Mouse (Mus musculus) Muller cell, postnatal 12 days (primary cell): Measurements from ENCODE around the gene Dgat2.

ENCODE experiments used
- DNase-seq: peaks from one replicate; pipeline ENCODE4 v3.0.0-alpha.2; 2015; ENCODE audit errors: inconsistent ontology term

Gene Dgat2

DNA sequence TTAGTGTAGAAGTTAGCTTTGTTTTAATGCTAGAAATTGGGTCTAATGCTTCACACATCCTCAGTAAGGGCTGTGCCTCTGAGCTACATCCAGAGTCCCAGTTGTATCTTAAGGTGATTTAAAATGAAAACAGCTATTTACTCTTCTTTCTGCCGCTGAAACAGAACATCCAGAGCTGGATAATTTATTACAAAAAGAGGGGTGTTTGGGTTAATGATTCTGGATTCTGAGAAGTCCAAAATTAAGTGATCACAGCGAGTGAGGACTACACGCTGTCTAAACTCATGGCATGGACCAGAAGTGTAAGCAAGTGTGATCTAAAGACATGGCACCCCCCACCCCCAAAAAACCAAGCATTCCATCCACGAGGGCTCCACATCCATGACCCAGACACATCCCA lies 11.4 kb upstream of the Dgat2 start:
- DNase-seq: no peak

- no peak for DNase-seq
Observed at GRCm38 (mm10) chr7:99191411-99191810, 8.9 kb upstream of the Dgat2 start.

DNA sequence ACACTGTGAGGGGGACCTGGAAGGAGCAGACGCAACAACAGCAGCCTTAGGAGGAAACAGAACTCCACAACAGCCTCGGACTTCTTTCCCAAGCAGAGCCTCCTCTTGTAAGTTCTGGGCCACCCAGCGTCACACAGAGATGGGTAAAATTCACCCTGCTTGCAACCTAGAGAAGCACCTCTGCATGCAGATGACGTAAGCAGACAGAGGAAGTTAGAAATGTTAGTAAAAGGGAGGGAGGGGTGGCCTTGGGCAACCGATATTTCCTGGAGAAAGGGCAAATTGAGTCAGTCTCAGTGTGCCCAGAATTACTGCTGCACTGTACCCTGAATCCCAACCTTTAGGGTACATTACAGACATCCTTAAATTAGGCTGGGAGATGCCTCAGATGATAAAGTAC lies 7.4 kb upstream of the Dgat2 start:
- no peak for DNase-seq

DNA sequence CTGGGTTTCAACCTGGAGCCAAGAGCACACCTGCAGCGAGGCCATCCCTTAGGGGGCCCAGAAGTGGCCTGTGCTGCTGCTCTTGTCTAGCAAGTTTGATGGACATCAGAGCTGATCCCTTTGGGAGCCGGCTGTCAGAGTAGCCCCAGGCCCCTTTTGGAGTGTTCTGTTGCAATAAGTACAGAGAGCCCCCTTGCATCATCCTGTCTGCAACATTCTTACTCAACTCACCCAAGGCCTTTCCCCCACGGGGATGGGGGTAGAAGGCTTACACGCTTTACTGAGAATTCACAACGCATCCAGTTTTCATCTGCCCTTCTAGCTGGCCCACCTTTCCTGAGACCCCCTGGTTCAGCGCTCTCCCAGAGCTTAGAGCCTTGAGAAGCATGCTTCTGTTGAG lies 6.1 kb upstream of the Dgat2 start:
- no peak for DNase-seq

DNA sequence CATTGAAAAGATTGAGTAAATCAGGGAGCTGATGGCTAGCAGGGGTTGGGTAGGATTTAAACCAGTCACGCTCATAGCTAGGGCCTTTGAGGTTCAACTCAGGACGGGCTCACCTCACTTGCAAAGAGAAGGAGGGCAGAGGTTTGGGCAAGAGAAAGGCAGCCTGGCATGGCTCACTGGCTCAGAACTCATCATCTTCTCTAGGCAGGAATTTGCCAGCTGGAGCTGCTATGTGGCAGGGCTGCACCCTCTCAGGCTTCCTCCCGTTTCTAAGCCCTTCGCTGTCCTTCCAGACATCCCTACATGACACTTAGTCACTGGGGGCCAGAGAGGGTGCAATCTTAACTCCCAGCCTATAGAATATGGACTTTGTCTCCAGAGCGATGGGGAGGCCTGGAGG lies 4.9 kb upstream of the Dgat2 start:
- DNase-seq: no peak

DNA sequence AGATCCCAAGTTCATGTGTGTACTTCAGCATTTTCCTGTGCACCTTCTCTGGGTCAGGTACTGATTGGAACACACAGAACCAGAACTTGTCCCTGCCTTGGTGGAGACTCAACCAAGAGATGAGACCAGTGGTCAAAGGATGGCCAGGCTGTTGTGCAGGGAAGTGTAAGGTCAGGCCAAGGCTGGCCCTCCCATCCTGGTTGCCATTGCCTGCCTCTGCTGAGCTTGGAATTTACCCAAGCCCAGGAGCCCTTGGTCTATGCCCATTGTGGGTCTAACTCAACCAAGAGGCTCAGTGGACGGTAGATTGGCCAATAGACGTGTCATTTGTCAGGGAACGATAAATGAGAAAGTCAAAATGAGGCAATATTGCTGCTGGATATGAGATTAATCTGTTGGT lies 2.9 kb upstream of the Dgat2 start:
- DNase-seq: no peak

GRCm38 (mm10) chr7:99183751-99184150 lies 1.2 kb upstream of the Dgat2 start:
- DNase-seq: no peak

DNA sequence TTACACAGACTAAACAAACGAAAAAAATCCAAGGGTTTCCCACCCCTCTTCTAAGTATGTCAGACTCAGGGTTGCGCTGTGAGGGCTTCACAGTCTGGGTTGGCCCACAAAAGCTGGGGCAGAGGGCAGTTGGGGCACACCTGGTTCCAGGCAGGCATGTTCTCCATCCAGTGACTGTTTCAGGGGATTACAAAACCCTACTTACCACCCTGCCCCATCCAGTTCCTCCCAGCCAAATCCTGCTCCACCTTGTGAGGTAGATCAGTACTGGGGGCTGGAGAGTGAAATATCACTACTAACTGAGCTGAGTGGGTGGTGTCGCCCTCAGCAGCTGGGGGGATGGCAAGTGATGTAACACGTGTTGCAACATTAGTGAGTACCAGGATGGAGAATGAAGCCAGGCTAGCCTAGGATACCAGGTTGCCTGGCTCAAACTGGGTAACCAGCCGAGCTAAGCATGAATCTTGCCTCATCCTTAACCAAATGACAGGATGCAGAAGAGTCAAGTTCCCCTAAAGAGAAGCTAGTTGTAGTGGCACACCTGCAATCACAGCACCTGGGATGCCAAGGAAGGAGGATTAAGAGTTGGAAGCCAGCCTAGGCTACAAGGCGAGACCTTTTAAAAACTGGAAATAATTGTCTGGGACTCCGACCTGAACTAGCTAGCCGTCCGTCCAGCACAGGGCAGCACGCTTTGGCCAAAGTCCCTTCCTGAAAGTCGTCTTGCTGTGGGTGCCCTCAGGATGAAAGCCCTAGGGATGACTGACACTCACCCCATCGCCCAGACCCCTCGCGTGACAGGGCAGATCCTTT lies 694 bp downstream of the Dgat2 start:
- DNase-seq: no peak

GRCm38 (mm10) chr7:99180162-99180561 lies 2.4 kb downstream of the Dgat2 start:
- DNase-seq: no peak

- no peak for DNase-seq
Observed at GRCm38 (mm10) chr7:99179271-99179670, 3.2 kb downstream of the Dgat2 start.

DNA sequence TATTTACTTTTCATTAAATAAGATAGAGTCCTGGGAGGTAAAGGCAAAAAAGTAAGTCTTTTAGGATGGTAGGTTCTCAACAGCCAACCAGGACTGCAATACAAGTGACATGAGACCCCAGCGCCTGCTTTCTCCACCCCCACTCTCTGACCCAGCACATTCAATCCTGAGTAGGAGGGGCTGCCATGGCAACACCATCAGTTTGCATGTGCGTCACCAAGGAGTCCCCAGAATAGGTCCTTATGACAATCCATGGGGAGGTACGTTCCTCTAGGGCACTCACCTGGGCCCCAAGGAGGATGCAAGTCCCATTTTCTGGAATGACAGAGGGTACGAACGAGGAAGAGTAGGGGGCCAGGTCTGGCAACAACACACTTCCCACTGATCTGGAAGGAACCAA lies 5.1 kb downstream of the Dgat2 start:
- DNase-seq: no peak

GRCm38 (mm10) chr7:99175666-99176065 lies 6.9 kb downstream of the Dgat2 start:
- no peak for DNase-seq

DNA sequence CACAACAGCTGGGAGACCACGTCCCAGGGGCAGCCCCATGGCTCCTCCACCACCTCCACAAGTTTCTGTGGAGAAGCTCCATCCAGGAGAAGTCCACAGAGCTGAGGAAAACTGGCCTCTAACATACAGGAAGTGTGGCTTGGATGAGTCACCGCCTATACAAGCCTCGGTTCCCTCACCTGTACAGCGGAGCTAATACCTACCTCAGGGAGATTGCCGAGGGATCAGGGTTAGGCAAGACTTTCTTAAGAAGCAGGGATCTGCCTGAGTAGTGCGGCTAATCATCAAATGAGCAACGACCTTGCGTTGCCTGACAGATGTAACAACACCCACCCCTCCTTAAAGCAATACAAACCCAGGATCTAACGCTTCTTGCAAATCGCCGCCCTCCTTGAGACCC lies 7.4 kb downstream of the Dgat2 start:
- no peak for DNase-seq

- DNase-seq: no peak
Observed at GRCm38 (mm10) chr7:99174006-99174405, 8.5 kb downstream of the Dgat2 start.

- DNase-seq: no peak
Observed at GRCm38 (mm10) chr7:99172898-99173297, 9.6 kb downstream of the Dgat2 start.

DNA sequence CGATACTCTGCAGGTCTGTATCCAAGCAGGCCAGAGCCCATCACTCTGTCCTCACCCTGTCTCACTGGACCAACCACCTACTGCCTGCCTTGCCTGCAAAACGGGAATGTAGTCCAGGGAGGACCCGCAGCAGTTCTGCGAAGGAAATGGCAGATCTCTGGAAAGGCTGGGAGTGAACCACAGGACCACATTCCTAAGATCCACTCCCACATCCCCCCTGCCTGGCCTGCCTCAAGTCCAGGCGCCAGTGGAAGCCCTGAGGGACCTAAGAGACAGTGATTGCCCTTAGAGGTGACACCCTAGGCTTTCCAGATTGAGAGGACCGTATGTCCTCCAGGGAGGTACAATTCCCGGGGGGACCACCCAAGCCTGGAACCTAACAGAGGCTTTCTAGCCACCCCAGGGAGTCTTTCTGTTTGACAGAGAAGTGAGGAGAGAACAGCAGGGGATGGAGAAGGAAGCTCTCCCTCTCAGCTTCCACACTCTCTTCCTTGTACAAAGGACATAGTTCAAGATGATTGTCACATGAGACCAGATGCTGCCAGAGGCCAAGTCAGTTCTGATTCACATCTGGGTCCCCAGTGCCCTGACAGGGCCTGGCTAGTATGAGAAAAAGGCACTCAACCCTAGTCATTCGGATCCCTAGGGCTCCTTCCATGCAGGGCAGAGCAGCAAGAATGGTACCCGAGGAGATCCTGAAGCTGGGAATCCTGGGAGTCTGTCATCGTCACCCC lies 10.6 kb downstream of the Dgat2 start:
- no peak for DNase-seq

DNA sequence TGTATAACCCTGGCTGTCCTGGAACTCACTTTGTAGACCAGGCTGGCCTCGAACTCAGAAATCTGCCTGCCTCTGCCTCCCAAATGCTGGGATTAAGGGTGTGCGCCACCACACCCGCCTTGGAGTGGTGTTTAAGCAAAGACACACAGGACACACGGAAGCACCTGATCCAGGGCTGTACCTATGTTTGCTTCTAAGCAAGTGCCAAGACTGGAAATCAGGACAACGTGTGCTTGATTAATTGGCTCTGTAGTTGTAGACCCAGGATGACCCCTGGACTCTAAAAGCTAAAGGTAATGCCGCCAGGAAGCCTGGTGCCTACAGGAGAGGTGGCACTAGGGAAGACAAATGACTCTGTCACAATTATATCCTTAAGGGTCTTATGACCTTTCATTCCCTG lies 12.0 kb downstream of the Dgat2 start:
- DNase-seq: no peak

DNA sequence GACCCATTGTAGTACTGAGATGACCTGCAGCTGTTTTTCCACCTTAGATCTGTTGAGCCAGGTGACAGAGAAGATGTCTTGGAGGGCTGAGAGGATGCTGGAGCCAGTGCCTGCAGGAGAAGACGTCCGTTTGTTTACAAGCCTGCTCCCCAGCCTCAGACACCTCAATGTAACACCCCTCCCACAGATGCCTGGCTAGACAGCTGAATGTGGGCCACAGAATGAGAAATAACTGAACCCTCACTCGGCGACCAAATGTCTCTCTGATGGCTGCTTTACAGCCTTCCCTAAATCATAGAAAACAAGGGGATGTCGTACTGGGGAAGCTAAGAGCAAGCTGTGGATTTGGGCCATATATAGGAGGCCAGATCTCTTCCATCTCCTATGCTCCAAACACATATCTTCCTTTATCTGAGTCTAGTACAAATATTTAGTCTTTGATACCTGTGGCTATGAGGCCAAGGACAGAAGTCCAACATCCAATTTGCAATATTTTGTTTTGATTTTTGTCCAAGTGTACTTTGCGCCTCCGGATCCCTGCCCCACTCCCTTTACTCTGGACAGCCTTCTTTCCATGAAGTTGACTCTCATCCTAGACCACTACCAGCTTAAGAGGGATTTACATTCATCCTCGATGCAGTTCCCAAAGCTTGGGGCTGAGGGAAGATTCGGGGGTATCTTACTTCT lies 12.7 kb downstream of the Dgat2 start:
- no peak for DNase-seq

DNA sequence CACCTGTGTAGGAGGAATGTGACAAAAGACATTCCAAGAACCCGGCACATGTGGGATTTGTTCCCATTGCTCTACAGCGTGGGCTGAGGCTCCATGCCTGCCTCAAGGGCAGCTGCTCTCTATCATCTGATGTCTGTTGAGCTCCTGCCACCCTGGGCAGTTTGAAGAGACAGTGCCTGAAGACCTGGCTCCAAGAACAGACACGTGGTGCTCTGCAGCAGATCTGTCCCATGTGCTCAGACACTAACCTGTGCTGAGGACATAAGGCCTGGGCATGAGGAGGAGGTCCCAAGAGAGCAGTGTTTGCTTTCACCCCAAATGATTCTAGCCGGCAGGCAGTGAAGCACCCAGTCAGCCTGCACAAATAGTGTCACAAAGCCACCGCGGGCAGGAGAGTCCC lies 13.8 kb downstream of the Dgat2 start:
- no peak for DNase-seq

- DNase-seq: no peak
Observed at GRCm38 (mm10) chr7:99167939-99168338, 14.6 kb downstream of the Dgat2 start.

- DNase-seq: no peak
Observed at GRCm38 (mm10) chr7:99166159-99166558, 16.4 kb downstream of the Dgat2 start.

- no peak for DNase-seq
Observed at GRCm38 (mm10) chr7:99164873-99165410, 17.6 kb downstream of the Dgat2 start.
